Mouse (Mus musculus): Measurements from ENCODE around the gene Adam1b. TPM values are rescaled to one million over a fixed set of nuclear protein-coding genes. Genes with fewer than 3 reads are reported as not detected.

Gene Adam1b
- total and polyA plus RNA-seq, 2 experiments from 2014 or later: not detected

- Histone ChIP-seq H3K9me3 (ENCODE audit: low read length) (no peaks in the 10 kb centered on the region), H3K4me3 (ENCODE audit: low read depth, low read length) (no peak overlapping the region), H3K4me1 (ENCODE audit: insufficient read depth, low read length) (no peaks in the 10 kb centered on the region), H3K4me2 (ENCODE audit: low read depth, low read length, poor library complexity, severe bottlenecking) (no peak overlapping the region), H3K27me3 (ENCODE audit: insufficient read depth, low read length) (no peaks in the 10 kb centered on the region), H3K9ac (replicated peaks; ENCODE audit: low read length, poor library complexity, severe bottlenecking) (no peak overlapping the region), H3K36me3 (ENCODE audit: insufficient read depth, low read length) (no peaks in the 10 kb centered on the region), H3K27ac (ENCODE audit: low read depth, low read length) (no peak overlapping the region)
- DNase-seq (ENCODE audit: low spot score) (no peak), ATAC-seq (ENCODE audit: low FRiP score) (no peak)
- TF ChIP-seq CTCF (IDR thresholded peaks at IDR 0.05): no peak
- 83% methylated on average over 5 of the region's 5 CpGs for WGBS
Observed at GRCm38 (mm10) chr5:121484801-121485200, 18.4 kb downstream of the Adam1b start.

GRCm38 (mm10) chr5:121477680-121478079 lies 25.6 kb downstream of the Adam1b start:
- Histone ChIP-seq H3K27me3 (ENCODE audit: insufficient read depth, low read length) (no peaks in the 10 kb centered on the region), H3K4me1 (ENCODE audit: insufficient read depth, low read length) (no peaks in the 10 kb centered on the region), H3K27ac (ENCODE audit: low read depth, low read length) (no peak overlapping the region), H3K9me3 (ENCODE audit: low read length) (no peaks in the 10 kb centered on the region), H3K36me3 (ENCODE audit: insufficient read depth, low read length) (no peaks in the 10 kb centered on the region), H3K4me2 (ENCODE audit: low read depth, low read length, poor library complexity, severe bottlenecking) (no peak overlapping the region), H3K4me3 (ENCODE audit: low read depth, low read length) (no peak overlapping the region), H3K9ac (replicated peaks; ENCODE audit: low read length, poor library complexity, severe bottlenecking) (no peak overlapping the region)
- no peak for ATAC-seq (ENCODE audit: low FRiP score)
- peak; percentile 86 for DNase-seq (ENCODE audit: low spot score)
- peak; percentile 85 for TF ChIP-seq CTCF (IDR thresholded peaks at IDR 0.05)
- 33% methylated on average over 3 of the region's 3 CpGs for WGBS

- ATAC-seq (ENCODE audit: low FRiP score) (no peak), DNase-seq (ENCODE audit: low spot score) (no peak)
- Histone ChIP-seq H3K9me3 (ENCODE audit: low read length) (no peaks in the 10 kb centered on the region), H3K4me3 (ENCODE audit: low read depth, low read length) (no peak overlapping the region), H3K36me3 (ENCODE audit: insufficient read depth, low read length) (no peaks in the 10 kb centered on the region), H3K4me2 (ENCODE audit: low read depth, low read length, poor library complexity, severe bottlenecking) (no peak overlapping the region), H3K27me3 (ENCODE audit: insufficient read depth, low read length) (no peaks in the 10 kb centered on the region), H3K9ac (replicated peaks; ENCODE audit: low read length, poor library complexity, severe bottlenecking) (no peak overlapping the region), H3K27ac (ENCODE audit: low read depth, low read length) (no peak overlapping the region), H3K4me1 (ENCODE audit: insufficient read depth, low read length) (no peaks in the 10 kb centered on the region)
- TF ChIP-seq CTCF (IDR thresholded peaks at IDR 0.05): no peak
- 89% methylated on average over 1 of the region's 1 CpGs for WGBS
Observed at GRCm38 (mm10) chr5:121476040-121476439, 27.2 kb downstream of the Adam1b start.

- H3K9ac ChIP-seq (replicated peaks; ENCODE audit: low read length, poor library complexity, severe bottlenecking): no peak overlapping the region
- WGBS: 71% methylated on average over 7 of the region's 7 CpGs
- no peak overlapping the region for H3K27ac ChIP-seq (ENCODE audit: low read depth, low read length)
- H3K4me2 ChIP-seq (ENCODE audit: low read depth, low read length, poor library complexity, severe bottlenecking): no peak overlapping the region
- no peaks in the 10 kb centered on the region for H3K27me3 ChIP-seq (ENCODE audit: insufficient read depth, low read length)
- no peaks in the 10 kb centered on the region for H3K9me3 ChIP-seq (ENCODE audit: low read length)
- no peak overlapping the region for H3K4me3 ChIP-seq (ENCODE audit: low read depth, low read length)
- no peaks in the 10 kb centered on the region for H3K4me1 ChIP-seq (ENCODE audit: insufficient read depth, low read length)
- ATAC-seq (ENCODE audit: low FRiP score): no peak
- no peak for TF ChIP-seq CTCF (IDR thresholded peaks at IDR 0.05)
- DNase-seq (ENCODE audit: low spot score): no peak
- H3K36me3 ChIP-seq (ENCODE audit: insufficient read depth, low read length): no peaks in the 10 kb centered on the region
Observed at GRCm38 (mm10) chr5:121474610-121475009, 28.6 kb downstream of the Adam1b start.

DNA sequence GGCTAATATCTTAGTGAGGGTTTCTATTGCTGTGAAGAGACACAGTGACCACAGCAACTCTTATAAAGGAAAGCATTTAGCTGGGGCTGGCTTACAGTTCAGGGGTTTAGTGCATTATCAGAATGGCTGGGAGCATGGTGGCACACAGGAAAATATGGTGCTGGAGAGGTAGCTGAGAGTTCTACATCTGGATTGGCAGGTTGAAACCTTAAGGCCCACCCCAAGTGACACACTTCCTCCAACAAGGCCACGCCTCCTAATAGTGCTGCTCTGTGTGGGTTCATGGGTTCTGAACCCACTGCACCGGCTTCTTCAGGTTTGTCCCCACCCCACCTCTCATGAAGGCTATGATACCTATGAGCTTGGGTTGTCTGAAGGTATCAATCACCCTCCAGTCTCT lies 30.8 kb downstream of the Adam1b start:
- WGBS: 82% methylated on average over 2 of the region's 2 CpGs
- no peak overlapping the region for H3K27ac ChIP-seq (ENCODE audit: low read depth, low read length)
- H3K4me3 ChIP-seq (ENCODE audit: low read depth, low read length): no peak overlapping the region
- H3K4me1 ChIP-seq (ENCODE audit: insufficient read depth, low read length): no peaks in the 10 kb centered on the region
- H3K4me2 ChIP-seq (ENCODE audit: low read depth, low read length, poor library complexity, severe bottlenecking): no peak overlapping the region
- no peaks in the 10 kb centered on the region for H3K36me3 ChIP-seq (ENCODE audit: insufficient read depth, low read length)
- DNase-seq (ENCODE audit: low spot score) (no peak), ATAC-seq (ENCODE audit: low FRiP score) (no peak)
- H3K9ac ChIP-seq (replicated peaks; ENCODE audit: low read length, poor library complexity, severe bottlenecking): no peak overlapping the region
- no peak for TF ChIP-seq CTCF (IDR thresholded peaks at IDR 0.05)
- no peaks in the 10 kb centered on the region for H3K9me3 ChIP-seq (ENCODE audit: low read length)
- no peaks in the 10 kb centered on the region for H3K27me3 ChIP-seq (ENCODE audit: insufficient read depth, low read length)

DNA sequence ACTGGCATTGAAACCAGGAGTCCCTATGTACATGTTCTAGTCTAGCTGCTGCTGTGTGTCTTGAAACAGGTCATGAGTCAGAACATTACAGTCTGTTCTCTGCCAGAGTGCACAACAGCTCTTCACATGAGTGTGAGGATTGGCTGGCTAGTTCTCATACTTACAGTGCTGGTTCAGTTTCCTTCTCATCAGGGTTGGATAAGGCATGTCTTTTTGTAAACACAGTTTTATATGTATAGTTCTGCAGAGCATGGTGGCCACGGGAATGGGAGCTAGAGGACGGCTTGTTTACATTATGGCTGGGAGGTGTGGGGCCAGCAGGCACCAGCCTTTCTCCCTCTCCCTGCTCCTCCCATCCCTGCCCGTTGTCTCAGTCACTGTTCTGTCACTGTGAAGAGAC lies 33.7 kb downstream of the Adam1b start:
- WGBS: 51% methylated on average over 3 of the region's 3 CpGs
- ATAC-seq (ENCODE audit: low FRiP score) (no peak), DNase-seq (ENCODE audit: low spot score) (no peak)
- H3K27ac ChIP-seq (ENCODE audit: low read depth, low read length): no peak overlapping the region
- H3K36me3 ChIP-seq (ENCODE audit: insufficient read depth, low read length): no peaks in the 10 kb centered on the region
- H3K4me3 ChIP-seq (ENCODE audit: low read depth, low read length): no peak overlapping the region
- H3K4me2 ChIP-seq (ENCODE audit: low read depth, low read length, poor library complexity, severe bottlenecking): no peak overlapping the region
- H3K9ac ChIP-seq (replicated peaks; ENCODE audit: low read length, poor library complexity, severe bottlenecking): no peak overlapping the region
- no peaks in the 10 kb centered on the region for H3K4me1 ChIP-seq (ENCODE audit: insufficient read depth, low read length)
- TF ChIP-seq CTCF (IDR thresholded peaks at IDR 0.05): no peak
- H3K9me3 ChIP-seq (ENCODE audit: low read length): no peaks in the 10 kb centered on the region
- H3K27me3 ChIP-seq (ENCODE audit: insufficient read depth, low read length): no peaks in the 10 kb centered on the region
